ENCODE assay signal across 21 mouse cellular contexts in the genomic region with DNA sequence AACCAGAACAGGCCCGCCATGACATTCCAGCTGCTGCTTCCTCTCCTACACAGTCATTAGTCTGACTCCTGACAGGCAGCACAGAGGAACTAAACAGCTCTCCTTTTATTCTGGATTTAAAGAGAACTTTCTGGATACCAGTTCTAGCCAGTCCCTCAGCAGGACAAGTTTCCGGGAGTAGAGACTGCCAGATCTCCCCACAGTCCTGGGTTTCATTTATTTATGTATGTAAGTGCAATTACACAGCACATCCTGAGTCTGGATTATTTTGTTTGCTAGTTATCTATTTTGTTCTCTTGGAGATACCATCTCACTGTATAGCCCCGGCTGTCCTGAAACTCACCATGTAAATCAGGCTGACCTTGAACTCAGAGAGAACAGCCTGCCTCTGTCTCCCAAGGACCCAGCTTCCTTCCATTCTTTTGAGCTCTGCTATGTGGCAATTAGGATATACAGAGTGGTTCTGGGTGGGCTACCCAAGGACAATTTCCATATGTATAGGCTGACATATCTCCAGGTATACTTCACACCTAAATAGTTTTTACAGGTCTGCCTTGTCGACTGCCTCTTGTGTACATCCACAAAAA. TPM values are rescaled to one million over a fixed set of nuclear protein-coding genes. Genes with fewer than 3 reads are reported as not detected.
A peak's percentile ranks its signal among the peaks of the same experiment; 100 is the strongest.
DNase-seq lines count a peak whose midpoint lies in the region; ATAC-seq lines count a peak whose summit lies in the region.
"Had no signal": no experiment of that assay in that cellular context is flagged by ENCODE, and none has a peak within 500 bp of the region (broad histone marks: within the 10 kb centered on the region; RNA-seq: fewer than 3 reads in every experiment).

No protein-coding gene starts in this region.

- ATAC-seq in intestine, embryonic 14.5 days (replicated peaks; ENCODE audit: low FRiP score, low TSS enrichment, low read depth), result no peak
- ATAC-seq in intestine, embryonic 15.5 days, result no peak
- ATAC-seq: CD4-positive, CD25-positive, alpha-beta regulatory T cell, adult 4 months; forebrain, embryonic 13.5 days; forebrain, embryonic 15.5 days; forebrain, postnatal 0 days had no signal

- no peak for DNase-seq in intestine, embryonic 14.5 days (ENCODE audit: low spot score)
- peak; percentile 62 for DNase-seq in R1 (ENCODE audit: low read depth, low spot score)
- no peak for DNase-seq in adrenal gland, adult (ENCODE audit: inconsistent age in 2 of 2, low spot score in 1 of 2)
- DNase-seq in cerebellum, postnatal 10 days, result no peak
- DNase-seq: adrenal gland, adult 8-10 months; adrenal gland, postnatal 14 days; adrenal gland, postnatal 36 days; B cell, adult 2 months; cerebellum, adult 11-12 months; cerebellum, adult 2 months; cerebellum, adult 9-10 months; cerebellum, postnatal 25 days; forebrain, postnatal 0 days had no signal

- H3K27ac ChIP-seq in intestine, embryonic 14.5 days (ENCODE audit: low read depth), result peak overlapping the region; percentile 41; the same call in 1 of the 2 replicates
- no peak overlapping the region for H3K27ac ChIP-seq in intestine, embryonic 15.5 days
- H3K27ac ChIP-seq: embryonic facial prominence, embryonic 10.5 days; embryonic facial prominence, embryonic 12.5 days; forebrain, embryonic 13.5 days; forebrain, embryonic 15.5 days had no signal

- H3K4me3 ChIP-seq in intestine, embryonic 14.5 days (ENCODE audit: low read depth, low read length), result no peak overlapping the region
- no peak overlapping the region for H3K4me3 ChIP-seq in intestine, embryonic 15.5 days (replicated peaks)
- H3K4me3 ChIP-seq: embryonic facial prominence, embryonic 10.5 days; embryonic facial prominence, embryonic 12.5 days; forebrain, embryonic 13.5 days; forebrain, embryonic 15.5 days had no signal

- no peaks in the 10 kb centered on the region for H3K36me3 ChIP-seq in intestine, embryonic 14.5 days (ENCODE audit: control insufficient read depth, insufficient read depth, low read length)
- no peaks in the 10 kb centered on the region for H3K36me3 ChIP-seq in intestine, embryonic 15.5 days
- H3K36me3 ChIP-seq: embryonic facial prominence, embryonic 10.5 days; embryonic facial prominence, embryonic 12.5 days; forebrain, embryonic 15.5 days; G1E had no signal

- H3K9me3 ChIP-seq in intestine, embryonic 14.5 days (ENCODE audit: control insufficient read depth, low read length), result peaks cover 9% of the 10 kb centered on the region
- no peaks in the 10 kb centered on the region for H3K9me3 ChIP-seq in intestine, embryonic 15.5 days
- H3K9me3 ChIP-seq: forebrain, embryonic 15.5 days; G1E had no signal

- H3K9ac ChIP-seq in intestine, embryonic 14.5 days (ENCODE audit: low read length), result no peak overlapping the region
- H3K9ac ChIP-seq in intestine, embryonic 15.5 days, result no peak overlapping the region
- H3K9ac ChIP-seq: embryonic facial prominence, embryonic 12.5 days; forebrain, embryonic 13.5 days; forebrain, embryonic 15.5 days; forebrain, postnatal 0 days had no signal

- no peak overlapping the region for H3K4me2 ChIP-seq in intestine, embryonic 14.5 days (ENCODE audit: low read length)
- H3K4me2 ChIP-seq in intestine, embryonic 15.5 days (replicated peaks), result no peak overlapping the region
- H3K4me2 ChIP-seq: embryonic facial prominence, embryonic 12.5 days; forebrain, embryonic 13.5 days; forebrain, embryonic 15.5 days had no signal

- no peaks in the 10 kb centered on the region for H3K27me3 ChIP-seq in intestine, embryonic 14.5 days (replicated peaks; ENCODE audit: control insufficient read depth, insufficient read depth, low read length)
- H3K27me3 ChIP-seq in intestine, embryonic 15.5 days (replicated peaks), result no peaks in the 10 kb centered on the region
- H3K27me3 ChIP-seq: CH12.LX; embryonic facial prominence, embryonic 12.5 days; forebrain, embryonic 13.5 days; forebrain, embryonic 15.5 days had no signal

- H3K4me1 ChIP-seq in intestine, embryonic 14.5 days (replicated peaks; ENCODE audit: control insufficient read depth, insufficient read depth, low read length), result peaks cover 23% of the 10 kb centered on the region
- H3K4me1 ChIP-seq in intestine, embryonic 15.5 days (replicated peaks), result peaks cover 3% of the 10 kb centered on the region; the same call in 1 of the 2 replicates

- WGBS in intestine, embryonic 14.5 days, result 35% methylated on average over 4 of the region's 4 CpGs
- 43% methylated on average over 4 of the region's 4 CpGs for WGBS in intestine, embryonic 15.5 days

RNA-seq across cellular contexts. Expression of a gene that starts 5.0 kb away (rescaled TPM):
- 23.7 and 24.6 TPM in 2 replicates for polyA plus RNA-seq in intestine, embryonic 14.5 days (2014; fragmentation: Nextera tagmentation; extraction: Ambion mirVana)
- 13.5 and 14.0 TPM in 2 replicates for polyA plus RNA-seq in intestine, embryonic 15.5 days (2015; fragmentation: Nextera tagmentation; extraction: Ambion mirVana)
